Mouse (Mus musculus): ENCODE measurements around the gene Itih4. TPM values are rescaled to one million over a fixed set of nuclear protein-coding genes. Genes with fewer than 3 reads are reported as not detected.
A peak's percentile ranks its signal among the peaks of the same experiment; 100 is the strongest.

The Itih4 gene
- total RNA-seq, 2 experiments from 2014 or later, result 0.15 TPM; not detected in 1

- no peak for DNase-seq (ENCODE audit: low spot score in 2 of 2)
Measured at GRCm38 (mm10) chr14:30933351-30933750, 47.1 kb downstream of the Itih4 start.

DNA sequence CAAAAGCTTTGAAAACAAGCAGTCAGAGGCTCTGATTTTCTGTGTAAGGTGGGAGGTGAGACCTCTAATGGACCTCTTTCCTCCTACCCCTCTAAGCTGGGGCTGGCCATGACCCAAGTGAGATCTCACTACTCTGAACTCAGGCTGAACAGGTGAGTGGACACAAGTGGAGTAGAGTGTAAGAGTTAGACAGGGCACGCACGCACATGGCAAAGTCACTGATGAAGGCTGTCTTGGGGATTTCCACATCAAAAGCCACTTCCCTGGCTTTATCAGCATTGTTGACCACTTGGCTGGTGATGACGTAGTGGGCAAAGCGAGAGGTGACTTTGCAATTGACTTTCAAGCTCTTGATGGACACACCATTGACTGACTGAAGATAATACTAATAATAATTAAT, 56.0 kb downstream of the Itih4 start:
- DNase-seq (ENCODE audit: low spot score in 2 of 2), result no peak

DNA sequence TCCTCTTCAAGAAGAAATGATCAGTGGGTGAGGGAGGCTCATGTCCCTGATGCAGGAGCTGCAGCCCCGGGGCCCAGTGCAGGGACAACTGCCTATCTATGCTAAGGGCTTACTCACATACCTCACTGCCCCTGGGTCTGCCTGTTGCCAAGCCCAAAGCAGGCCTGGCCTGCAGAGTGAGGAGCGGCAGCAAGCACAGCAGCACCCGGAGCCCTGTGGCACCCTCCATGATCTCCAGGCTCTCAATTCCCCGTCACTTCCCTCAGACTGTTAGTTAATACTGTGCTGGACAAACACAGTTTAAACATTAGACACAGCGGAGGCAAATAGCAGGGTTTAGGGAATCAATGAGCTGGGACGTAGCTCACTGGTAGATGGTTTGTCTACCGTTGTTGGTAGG, 56.8 kb downstream of the Itih4 start, which contains the start of gene Itih1:
Itih1 (minus strand) TSS at position 252 of the 400 bp plus-strand sequence.
- DNase-seq (ENCODE audit: low spot score in 2 of 2), result no peak

DNA sequence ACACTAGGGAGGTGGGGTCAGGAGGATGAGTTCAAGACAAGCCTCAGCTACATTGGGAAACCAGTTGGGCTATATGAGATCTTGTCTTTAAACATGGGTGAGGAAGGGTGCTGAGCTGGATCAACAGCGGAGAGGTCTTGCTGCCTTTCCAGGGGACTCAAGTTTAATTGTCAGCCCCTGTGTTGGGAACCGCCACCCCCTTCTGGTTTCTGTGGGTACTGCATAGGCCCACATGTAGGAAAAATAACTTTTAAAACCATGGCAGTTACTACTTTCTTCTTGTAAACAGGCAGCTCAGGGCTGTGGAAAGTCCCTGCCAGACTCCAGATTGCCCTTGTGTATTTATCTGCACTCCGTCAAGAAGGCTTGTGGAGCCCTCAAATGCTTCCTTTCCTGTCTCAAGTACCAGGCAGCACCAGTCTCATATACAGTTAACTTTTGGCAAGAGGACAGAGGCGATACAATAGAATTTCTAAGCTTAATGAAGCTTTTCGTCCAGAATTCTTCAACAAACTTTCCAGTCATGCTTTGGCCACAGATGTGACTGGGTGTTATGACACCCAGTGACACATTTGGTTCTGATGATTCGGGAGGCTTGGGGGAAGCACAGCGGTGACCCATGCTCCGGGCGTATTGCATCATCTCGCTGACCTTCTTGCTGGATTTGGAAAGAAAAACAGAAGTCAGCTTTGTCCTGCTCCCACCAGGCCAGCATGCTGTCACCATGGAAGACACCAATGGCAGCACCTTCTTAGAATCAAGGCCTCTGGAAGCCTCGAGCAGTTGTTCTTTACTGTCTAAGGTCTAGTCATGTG, 57.8 kb downstream of the Itih4 start:
- DNase-seq (ENCODE audit: low spot score in 2 of 2), result peak; percentile 9 to 81

GRCm38 (mm10) chr14:30944745-30945144, 58.5 kb downstream of the Itih4 start:
- DNase-seq (ENCODE audit: low spot score in 2 of 2), result no peak

DNA sequence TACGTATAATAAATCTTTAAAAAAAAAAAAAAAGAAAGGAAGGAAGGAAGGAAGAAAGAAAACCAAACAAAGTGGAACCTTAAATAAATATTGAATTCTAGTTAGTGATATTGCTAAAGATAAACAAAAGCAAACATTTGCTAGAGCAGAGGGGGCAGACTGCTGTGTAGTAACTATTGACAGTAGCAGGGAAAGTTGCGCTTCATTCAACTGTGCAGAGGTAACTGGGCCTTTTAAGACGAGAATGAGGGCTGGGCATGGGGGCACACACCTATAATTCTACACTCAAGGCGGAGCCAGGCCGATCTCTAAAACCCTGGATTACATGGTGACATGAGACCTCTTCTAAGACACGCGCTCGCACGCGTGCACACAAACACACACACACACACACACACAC, 63.7 kb downstream of the Itih4 start:
- DNase-seq (ENCODE audit: low spot score in 2 of 2), result no peak

GRCm38 (mm10) chr14:30951154-30951825, 65.0 kb downstream of the Itih4 start, which contains the start of gene Nek4:
Gene Nek4 (plus strand): TSS chr14:30951377.
- DNase-seq (ENCODE audit: low spot score in 2 of 2), result peak; percentile 97 to 99

Other genes with a start within 250 kb of the Itih4 start
- gene Rft1, start 232.1 kb upstream of the Itih4 start, total RNA-seq (2021), result 10 to 100 TPM; 10.9 TPM
- gene Sfmbt1, start 171.6 kb upstream of the Itih4 start, total RNA-seq (2021), result 10 to 100 TPM; 36.4 to 36.5 TPM
- 10 to 100 TPM; 18.5 to 20.6 TPM for gene Tmem110, start 60.9 kb upstream of the Itih4 start, total RNA-seq (2021)
- 1 to 10 TPM in 1 of 2 experiments, under 1 TPM in 1; 0.89 to 1.8 TPM for gene Mustn1, start 7.3 kb upstream of the Itih4 start, total RNA-seq (2021)
- gene Itih3, start 37.3 kb downstream of the Itih4 start, total RNA-seq (2021), result 10 to 100 TPM; 25.6 to 31.0 TPM
- not detected for gene Itih1, start 56.8 kb downstream of the Itih4 start, total RNA-seq (2021)
- gene Nek4, start 64.9 kb downstream of the Itih4 start, total RNA-seq (2021), result 10 to 100 TPM; 18.2 to 20.4 TPM
- gene Glt8d1, start 114.9 kb downstream of the Itih4 start, total RNA-seq (2021), result 10 to 100 TPM; 38.4 to 39.4 TPM
- gene Spcs1, start 115.2 kb downstream of the Itih4 start, total RNA-seq (2021), result 100 to 1,000 TPM; 149 to 170 TPM
- gene Pbrm1, start 132.7 kb downstream of the Itih4 start, total RNA-seq (2021), result 10 to 100 TPM; 52.0 to 56.4 TPM
- gene Gnl3, start 132.7 kb downstream of the Itih4 start, total RNA-seq (2021), result 10 to 100 TPM; 42.6 to 45.7 TPM
- 10 to 100 TPM; 26.9 to 30.3 TPM for gene Smim4, start 242.5 kb downstream of the Itih4 start, total RNA-seq (2021)
- gene Nt5dc2, start 244.6 kb downstream of the Itih4 start, total RNA-seq (2021), result 10 to 100 TPM; 11.0 to 11.5 TPM